Mouse (Mus musculus) v-Abl transformed pro-B cells (cell line): ENCODE results near the gene Ephb2.

ENCODE experiments used
- in situ Hi-C, 2 experiments: fragments of 400-800 bp; cut with MboI; formaldehyde crosslinking; loops; one replicate each; pipeline ENCODE4 v1.15.1; 2025; ENCODE audit not compliant: unreplicated experiment in 2 of 2

Ephb2 gene

DNA sequence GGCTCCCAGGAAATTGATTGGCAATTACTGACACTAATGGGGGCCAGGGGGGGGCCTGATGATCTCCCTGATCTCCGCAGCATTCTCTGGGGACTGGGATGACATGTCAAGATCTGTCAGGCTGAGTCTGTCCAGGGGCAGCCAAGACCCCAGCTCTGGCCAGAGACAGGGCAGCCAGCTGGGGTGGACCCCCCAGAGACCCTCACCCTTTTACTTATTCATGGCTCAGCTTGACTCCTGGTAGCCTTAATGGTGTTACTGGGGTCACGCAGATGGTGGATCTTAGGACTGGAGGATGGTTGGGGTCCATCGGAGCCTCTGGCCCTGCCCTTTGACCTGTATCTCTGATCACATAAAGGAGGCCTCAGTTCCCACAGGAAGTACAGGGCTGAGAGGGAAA lies 97.5 kb downstream of the Ephb2 start:
- in situ Hi-C loops, result no loop called here

DNA sequence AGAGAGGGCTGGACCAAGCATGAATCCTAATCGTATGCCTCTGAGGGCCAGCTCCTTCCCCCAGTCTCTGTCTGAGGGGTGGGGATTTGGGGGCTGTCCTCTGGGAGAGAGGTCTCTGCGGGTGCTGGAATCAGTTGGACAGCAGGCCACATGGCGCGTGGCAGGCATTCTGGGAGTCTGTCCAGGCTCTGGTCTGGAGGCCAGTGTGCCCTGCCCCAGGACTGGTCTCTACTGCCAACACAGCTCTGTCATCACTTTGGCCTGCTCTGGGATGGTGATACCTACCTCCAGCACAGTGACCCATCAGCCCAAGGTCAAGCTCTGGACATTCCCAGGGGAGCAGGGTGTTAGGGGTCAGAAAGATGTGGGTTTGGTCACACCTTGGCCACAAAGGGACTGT lies 99.9 kb downstream of the Ephb2 start:
- in situ Hi-C loops, result no loop called here

GRCm38 (mm10) chr4:136734210-136734803 lies 101.5 kb downstream of the Ephb2 start:
- in situ Hi-C loops, result no loop called here

DNA sequence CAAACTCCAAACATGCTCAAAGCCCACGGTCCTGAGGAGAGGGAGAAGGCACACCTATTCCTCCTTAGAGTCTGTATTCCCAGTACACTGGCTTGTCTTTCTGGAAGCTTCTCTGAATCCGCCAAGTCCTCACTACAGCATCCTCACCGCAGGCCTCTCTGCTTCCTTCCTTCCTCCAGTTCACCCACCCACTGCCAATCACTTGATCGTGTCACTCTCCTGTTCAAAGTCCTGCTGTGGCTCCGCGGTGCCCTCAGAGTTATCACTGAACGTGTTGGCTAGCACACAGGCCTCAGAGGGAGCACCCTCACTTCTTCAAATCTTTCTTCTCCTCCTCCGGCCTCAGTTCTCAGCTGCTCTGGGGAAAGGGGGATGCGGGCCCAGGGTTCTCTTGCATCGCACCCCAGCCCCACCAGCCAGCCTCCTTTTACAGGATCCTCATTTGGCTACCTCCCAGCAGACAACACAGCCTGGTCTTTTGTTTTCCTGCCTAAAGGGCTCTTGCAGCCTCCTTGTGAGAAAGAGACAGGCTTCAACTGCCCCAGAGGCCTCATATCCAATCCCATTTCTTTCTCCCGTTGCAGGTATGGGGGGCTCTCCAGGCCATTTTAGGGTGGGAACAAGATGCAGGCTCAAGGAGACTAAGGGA lies 102.4 kb downstream of the Ephb2 start:
- in situ Hi-C loops, result no loop called here

GRCm38 (mm10) chr4:136732536-136733121 lies 103.2 kb downstream of the Ephb2 start:
- in situ Hi-C loops, result no loop called here

GRCm38 (mm10) chr4:136731761-136732160 lies 104.0 kb downstream of the Ephb2 start:
- in situ Hi-C loops, result no loop called here

- in situ Hi-C loops, result no loop called here
Observed at GRCm38 (mm10) chr4:136731008-136731609, 104.7 kb downstream of the Ephb2 start.

DNA sequence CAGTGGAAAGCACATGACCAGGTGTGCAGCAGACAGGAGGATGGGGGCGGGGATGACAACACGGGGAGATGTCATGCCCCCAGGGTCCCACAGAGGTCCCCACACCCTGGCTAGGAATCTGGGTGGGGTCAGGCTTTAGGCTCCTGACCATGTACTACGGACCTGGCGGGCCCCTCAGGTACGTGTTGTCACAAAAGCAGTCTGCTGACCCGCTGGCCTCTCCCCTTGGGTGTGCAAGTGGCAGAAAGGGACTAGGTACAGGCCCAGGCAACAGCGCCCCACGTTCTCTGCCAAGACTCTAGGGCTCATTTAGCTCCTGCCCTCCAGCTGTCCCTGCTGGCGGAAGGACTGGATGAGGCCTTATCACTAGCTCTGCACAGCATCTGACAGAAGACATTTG lies 105.3 kb downstream of the Ephb2 start:
- in situ Hi-C loops, result no loop called here

GRCm38 (mm10) chr4:136729574-136729973 lies 106.2 kb downstream of the Ephb2 start:
- in situ Hi-C loops, result no loop called here

- in situ Hi-C loops, result no loop called here
Observed at GRCm38 (mm10) chr4:136726941-136727340, 108.8 kb downstream of the Ephb2 start.

- in situ Hi-C loops, result no loop called here
Observed at GRCm38 (mm10) chr4:136724731-136725130, 111.1 kb downstream of the Ephb2 start.

- in situ Hi-C loops, result no loop called here
Observed at GRCm38 (mm10) chr4:136722361-136723082, 113.3 kb downstream of the Ephb2 start.

DNA sequence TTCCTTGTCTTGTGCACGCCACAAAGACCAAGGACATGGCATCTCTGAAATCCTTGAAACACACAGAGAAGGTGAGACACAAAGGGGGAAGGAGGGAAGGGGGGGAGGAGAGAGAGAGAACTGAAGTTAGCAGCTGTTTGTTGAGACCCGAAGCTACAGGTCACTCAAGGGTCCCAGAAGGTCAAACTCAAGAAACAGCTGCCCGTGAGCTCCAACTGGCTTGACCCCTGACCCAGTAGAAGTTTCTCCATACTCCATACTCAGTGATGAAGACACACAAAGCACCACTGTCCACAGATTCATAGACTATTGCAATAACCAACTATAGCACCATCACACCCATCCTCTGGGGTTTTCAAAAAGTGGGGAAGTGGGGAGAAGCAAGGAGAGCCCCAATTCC lies 113.9 kb downstream of the Ephb2 start:
- in situ Hi-C loops, result no loop called here

- in situ Hi-C loops, result no loop called here
Observed at GRCm38 (mm10) chr4:136720025-136720424, 115.8 kb downstream of the Ephb2 start.

DNA sequence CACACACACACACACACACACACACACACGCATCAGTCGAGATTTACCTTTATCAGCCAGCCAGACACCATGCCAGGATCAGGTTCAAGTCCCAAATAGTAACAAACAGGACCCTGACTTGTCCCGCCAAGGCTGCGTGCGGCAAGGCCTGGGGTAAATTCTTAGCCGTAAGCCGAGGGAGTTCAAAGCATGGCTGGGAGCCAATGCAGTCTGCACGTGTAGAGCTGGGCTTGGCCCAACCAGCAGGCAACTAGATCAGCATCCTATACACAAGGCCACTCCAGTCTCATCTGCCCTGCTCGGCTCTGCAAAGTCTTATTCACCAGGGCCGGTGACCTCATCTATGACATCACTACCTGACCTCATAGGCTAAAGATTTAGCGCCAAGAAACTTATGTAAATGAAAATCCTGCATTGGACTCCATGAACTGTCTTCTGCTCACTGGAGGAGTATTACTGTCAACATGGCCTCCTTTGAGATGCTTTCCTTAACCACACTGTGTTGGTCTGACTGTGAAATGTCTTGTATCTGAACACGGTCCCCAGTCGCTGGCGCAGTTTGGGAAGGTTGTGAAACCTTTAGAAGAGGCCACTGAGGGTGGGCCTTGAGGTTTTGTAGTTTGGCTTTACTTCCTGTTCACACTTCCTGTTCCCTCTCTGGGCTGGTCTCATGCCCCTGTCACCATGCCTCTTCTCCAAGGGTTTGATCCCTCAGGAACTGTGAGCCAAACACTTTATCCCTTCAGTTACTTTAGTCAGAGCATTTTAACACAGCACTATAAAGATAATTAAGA lies 117.4 kb downstream of the Ephb2 start:
- in situ Hi-C loops, result no loop called here

DNA sequence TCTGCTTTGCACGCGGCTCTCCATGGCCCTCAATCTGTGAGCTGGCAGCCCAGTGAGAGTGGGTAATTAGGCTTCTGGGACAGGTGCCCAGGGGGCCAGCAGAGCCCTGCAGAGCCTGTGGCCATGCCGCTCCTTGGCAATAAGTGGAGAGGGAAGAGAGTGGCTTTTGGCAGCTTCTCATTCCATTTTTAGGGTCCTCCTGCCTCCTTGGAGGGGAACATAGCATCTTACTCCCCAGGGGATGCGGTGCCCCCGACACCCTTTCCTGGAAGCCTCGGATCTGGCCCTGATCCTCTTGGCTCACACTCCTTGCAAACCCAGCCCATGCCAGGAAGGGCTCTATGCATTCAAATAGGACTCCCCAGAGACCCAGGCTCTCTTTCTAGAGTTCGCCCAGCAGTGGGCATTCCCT lies 119.2 kb downstream of the Ephb2 start:
- in situ Hi-C loops, result no loop called here

DNA sequence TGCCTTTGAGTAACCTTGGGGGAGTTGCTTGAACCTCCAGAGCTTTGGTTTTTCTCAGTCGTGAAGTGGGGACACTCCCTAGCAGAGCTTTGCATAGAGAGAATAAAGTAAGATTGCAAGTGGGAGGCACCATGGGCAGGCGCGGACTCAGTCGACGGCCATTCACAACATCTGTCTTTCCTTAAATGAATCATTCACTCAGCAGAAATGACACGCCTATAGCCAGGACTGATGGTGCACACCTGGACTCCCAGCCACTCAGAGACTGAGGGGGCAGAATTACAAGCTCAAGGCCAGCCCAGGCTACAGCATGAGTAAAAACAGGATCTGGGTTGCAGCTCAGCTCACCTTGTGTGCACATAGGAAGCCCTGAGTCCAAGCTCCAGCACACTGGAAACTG lies 121.3 kb downstream of the Ephb2 start:
- in situ Hi-C loops, result no loop called here

- in situ Hi-C loops, result no loop called here
Observed at GRCm38 (mm10) chr4:136713889-136714288, 121.9 kb downstream of the Ephb2 start.

DNA sequence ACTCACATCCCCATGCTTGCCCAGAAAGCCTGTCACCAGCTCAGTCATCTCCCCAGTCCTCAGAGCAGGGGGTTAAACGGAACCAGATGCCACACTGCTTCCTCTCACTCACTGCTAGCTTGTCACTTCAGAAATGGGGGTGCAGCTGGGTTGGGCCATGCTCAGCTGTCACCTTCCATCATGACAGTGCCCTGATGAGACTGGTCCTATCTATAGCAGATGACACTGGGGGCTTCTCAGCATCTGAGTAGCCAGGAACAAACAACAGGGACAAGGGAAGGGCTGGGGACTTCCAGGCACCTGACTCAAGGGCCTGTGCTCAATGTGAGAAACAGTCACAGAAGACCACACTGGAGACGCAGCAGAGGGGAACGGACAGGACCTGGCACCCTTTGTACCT lies 122.4 kb downstream of the Ephb2 start:
- in situ Hi-C loops, result no loop called here

DNA sequence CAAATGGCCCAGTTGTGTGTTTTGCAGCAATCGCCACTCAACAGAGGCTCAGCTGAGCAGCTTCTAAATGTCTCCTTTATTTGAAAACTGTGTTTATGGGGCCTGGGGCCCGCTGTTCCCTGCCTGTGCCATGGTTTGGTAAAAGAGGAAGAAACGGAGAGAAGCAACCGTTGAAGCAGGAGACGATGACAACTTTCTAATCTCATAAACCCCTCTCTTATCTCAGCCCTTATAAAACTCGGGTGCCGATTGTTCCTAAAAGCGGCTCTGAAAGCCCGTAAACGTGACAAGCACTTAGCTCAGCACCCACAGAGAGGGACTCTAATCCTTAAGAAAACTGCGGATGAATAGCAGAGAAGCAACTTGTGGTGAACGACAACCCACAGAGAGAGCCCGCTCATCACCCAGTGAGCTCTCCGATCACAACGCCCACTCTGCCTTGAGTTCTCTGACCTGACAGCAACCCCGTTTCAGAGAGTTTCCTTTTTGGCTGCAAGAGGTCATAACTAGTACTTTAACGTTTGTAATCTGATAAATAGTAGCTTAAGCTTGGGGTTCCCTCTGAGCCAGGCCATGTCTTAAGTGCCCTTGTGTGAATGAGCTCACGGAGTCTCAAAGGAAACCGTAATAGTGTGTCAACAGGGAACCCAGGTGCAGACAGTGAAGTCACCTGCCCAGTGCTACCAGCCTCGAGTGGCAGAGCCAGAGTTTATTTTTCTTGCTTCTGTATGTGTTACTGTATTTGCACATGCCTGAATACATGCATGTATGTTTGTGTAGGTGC lies 123.6 kb downstream of the Ephb2 start:
- in situ Hi-C loops, result no loop called here
